Mouse (Mus musculus) megakaryocyte, adult 5-6 weeks (primary cell): ENCODE measurements around the gene Fam173b. TPM values are rescaled to one million over a fixed set of nuclear protein-coding genes. Genes with fewer than 3 reads are reported as not detected.

Source experiments
- ATAC-seq: 2 replicates; pipeline ENCODE4 v1.8.0; 2016; ENCODE audit warnings: mild to moderate bottlenecking, inconsistent platforms; ENCODE audit not compliant: poor library complexity, severe bottlenecking
- total RNA-seq, 2 experiments: library from RNA; stranded (forward) in 1 of 2; stranded (reverse) in 1 of 2; fragments of 153-499, 151-499 nt in 1 of 2; fragments of 221-1000, 200-1000 nt in 1 of 2; gene quantifications; 2 replicates each; pipeline versions ENCODE4 v1.2.3 to v1.2.4; 2015 to 2017

The Fam173b gene
- total RNA-seq, 2 experiments from 2014 or later, result 5.6 to 7.0 TPM

DNA sequence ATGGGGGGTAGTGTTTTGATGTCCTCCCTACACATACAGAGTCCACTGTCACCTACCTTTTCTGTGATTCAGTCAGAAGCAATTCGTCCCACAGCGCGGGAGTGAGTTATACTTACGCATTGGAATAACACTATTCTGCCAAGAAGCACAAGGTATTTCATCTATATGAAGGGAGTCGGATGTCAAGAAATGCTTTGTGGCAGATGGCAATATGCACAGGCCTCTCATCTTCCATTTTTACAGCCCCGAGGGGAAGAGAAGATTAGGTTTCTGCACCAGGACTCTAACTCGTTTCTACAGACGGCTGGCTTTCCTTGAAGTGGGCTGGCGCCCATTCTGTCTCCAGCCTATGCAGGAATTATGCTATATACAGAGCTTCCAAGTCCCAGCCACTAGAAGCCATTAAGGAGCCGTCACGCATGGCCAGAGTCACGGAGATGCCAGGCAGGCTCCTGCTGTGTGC lies 29.8 kb downstream of the Fam173b start:
- ATAC-seq, result no peak

GRCm38 (mm10) chr15:31632478-31632877 lies 30.8 kb downstream of the Fam173b start:
- ATAC-seq, result no peak

GRCm38 (mm10) chr15:31634582-31634981 lies 32.9 kb downstream of the Fam173b start:
- no peak for ATAC-seq

GRCm38 (mm10) chr15:31636091-31636595 lies 34.5 kb downstream of the Fam173b start:
- no peak for ATAC-seq

DNA sequence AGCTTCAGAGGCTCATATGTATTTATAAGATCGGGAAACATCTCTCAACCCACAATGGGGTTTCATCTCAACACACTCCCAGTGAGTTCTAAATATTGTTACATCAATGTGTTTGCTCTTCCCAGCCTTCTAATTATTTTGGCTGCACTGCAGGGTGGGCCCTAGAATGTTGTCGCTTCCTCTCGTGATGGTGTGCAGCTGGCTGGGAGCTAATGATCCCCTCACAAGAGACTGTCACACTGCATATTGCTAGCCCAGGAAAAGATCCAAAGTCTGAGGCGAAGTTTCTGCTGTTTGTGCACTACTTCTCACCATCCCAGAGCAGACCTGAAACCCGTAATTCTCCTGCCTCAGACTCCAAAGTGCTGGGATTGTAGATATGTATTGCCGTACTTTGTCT lies 45.6 kb downstream of the Fam173b start:
- ATAC-seq, result no peak

DNA sequence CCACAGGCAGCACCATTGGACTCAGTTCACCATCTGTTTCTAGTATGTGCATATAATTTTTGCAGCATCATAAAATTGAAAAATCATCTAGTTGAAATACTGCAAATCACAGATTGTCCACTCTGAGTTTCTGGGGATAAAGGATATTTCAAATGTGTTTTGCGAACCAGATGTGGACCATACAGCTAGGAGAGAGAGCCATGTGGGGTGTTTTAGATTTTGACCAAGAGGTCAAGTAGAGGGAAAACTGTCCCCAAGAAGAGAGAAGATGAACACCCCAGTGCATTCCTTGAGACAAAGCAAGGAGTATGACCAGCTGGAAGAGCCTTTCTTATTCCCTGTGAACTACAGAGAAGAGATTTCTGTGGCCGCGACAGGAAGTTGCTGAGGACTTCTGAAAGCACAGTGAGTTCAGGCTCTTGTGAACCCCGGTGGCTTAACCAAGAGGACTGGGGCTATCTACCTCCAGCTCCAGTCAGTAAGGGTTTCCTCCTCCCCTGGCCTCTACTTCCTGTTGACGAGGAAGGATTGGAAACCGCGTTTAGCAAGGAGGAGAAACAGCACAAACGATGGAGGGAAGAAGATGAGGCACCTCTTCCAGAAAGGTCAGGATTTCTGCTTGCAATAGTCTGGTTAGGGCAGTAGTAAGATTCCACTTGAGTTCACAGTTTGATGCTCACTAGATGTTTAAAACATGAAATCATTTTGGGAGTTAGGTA lies 46.4 kb downstream of the Fam173b start:
- ATAC-seq, result no peak

DNA sequence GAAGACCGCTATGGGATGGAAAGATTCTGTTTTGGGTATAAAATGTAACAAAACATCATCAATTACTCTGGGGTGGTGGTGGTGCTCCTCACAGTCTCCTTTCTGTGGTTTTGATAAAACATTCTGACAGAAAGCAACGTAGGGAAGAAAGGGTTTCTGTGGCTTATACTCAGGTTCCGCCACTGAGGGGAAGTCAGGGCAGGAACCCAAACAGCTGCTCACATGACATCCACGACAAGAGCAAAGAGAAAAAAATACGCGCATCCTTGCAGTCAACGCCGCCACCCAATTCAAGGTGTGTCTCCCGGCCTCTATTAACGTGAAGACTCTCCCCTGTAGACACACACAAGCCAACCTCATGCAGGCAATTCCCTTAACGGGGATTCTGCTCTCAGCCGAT lies 48.0 kb downstream of the Fam173b start:
- ATAC-seq, result 0 out of 2 replicates have a peak, but pooled peaks have one; percentile 15

- ATAC-seq, result no peak
Measured at GRCm38 (mm10) chr15:31650821-31651220, 49.2 kb downstream of the Fam173b start.

GRCm38 (mm10) chr15:31660133-31660795 lies 58.6 kb downstream of the Fam173b start:
- ATAC-seq, result no peak

- ATAC-seq, result no peak
Measured at GRCm38 (mm10) chr15:31660844-31661243, 59.2 kb downstream of the Fam173b start.

- ATAC-seq, result no peak
Measured at GRCm38 (mm10) chr15:31661802-31662201, 60.1 kb downstream of the Fam173b start.

DNA sequence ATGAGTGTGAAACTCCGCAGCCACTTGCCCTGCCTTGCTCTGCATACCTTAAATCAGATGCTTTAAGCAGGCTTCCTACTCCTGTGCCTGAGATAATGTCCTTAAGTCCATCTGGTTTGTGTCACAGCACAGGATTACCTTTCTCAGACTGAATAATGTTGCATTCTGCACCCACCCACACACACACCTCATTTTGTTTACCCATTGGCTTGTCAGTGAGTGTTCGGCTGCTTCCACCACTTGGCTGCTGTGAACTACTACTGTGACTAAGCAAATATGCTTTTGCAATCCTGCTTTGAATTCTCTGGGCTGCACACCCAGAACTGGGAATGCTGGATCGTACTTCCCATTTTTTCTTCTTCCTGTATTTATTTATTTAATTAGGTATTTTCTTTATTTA lies 61.4 kb downstream of the Fam173b start:
- ATAC-seq, result no peak

Other genes starting within 250 kb of the Fam173b start
- 4.8 and 5.1 TPM in 2 replicates for gene Ankrd33b, start 234.1 kb upstream of the Fam173b start, total RNA-seq (2015)
- gene Ankrd33b, start 234.1 kb upstream of the Fam173b start, total RNA-seq (2017), result 5.8 and 9.1 TPM in 2 replicates
- gene Ropn1l, start 148.1 kb upstream of the Fam173b start, total RNA-seq (2015), result 1.3 and 1.4 TPM in 2 replicates
- 1.2 and 1.5 TPM in 2 replicates for gene Ropn1l, start 148.1 kb upstream of the Fam173b start, total RNA-seq (2017)
- gene March6, start 70.8 kb upstream of the Fam173b start, total RNA-seq (2015), result 35.7 and 38.4 TPM in 2 replicates
- 31.1 and 34.2 TPM in 2 replicates for gene March6, start 70.8 kb upstream of the Fam173b start, total RNA-seq (2017)
- gene Cmbl, start 36.5 kb upstream of the Fam173b start, total RNA-seq (2015), result 0.46 TPM in 1 of 2 replicates, not detected in the other
- 0.48 TPM in 1 of 2 replicates, not detected in the other for gene Cmbl, start 36.5 kb upstream of the Fam173b start, total RNA-seq (2017)
- gene Cct5, start within 50 bp of the Fam173b start, total RNA-seq (2015), result 274 and 308 TPM in 2 replicates
- gene Cct5, start within 50 bp of the Fam173b start, total RNA-seq (2017), result 263 and 265 TPM in 2 replicates